Mouse (Mus musculus): Measurements from ENCODE around the gene Atxn3. TPM values are rescaled to one million over a fixed set of nuclear protein-coding genes. Genes with fewer than 3 reads are reported as not detected.

Atxn3 gene
- polyA plus RNA-seq, 1 experiment from 2014 or later = 14.9 TPM

Other genes starting within 250 kb of the Atxn3 start
- 0.60 and 0.78 TPM in 2 replicates for gene Tc2n, start 239.7 kb downstream of the Atxn3 start, polyA plus RNA-seq (2015; fragmentation: Nextera tagmentation; extraction: Ambion mirVana)
- 111 and 112 TPM in 2 replicates for gene Fbln5, start 139.2 kb downstream of the Atxn3 start, polyA plus RNA-seq (2015; fragmentation: Nextera tagmentation; extraction: Ambion mirVana)
- gene Trip11, start 45.0 kb downstream of the Atxn3 start, polyA plus RNA-seq (2015; fragmentation: Nextera tagmentation; extraction: Ambion mirVana) = 22.6 and 26.7 TPM in 2 replicates
- 29.5 and 30.9 TPM in 2 replicates for gene Cpsf2, start 17.7 kb upstream of the Atxn3 start, polyA plus RNA-seq (2015; fragmentation: Nextera tagmentation; extraction: Ambion mirVana)
- 0.06 and 0.10 TPM in 2 replicates for gene Slc24a4, start 170.5 kb upstream of the Atxn3 start, polyA plus RNA-seq (2015; fragmentation: Nextera tagmentation; extraction: Ambion mirVana)